Mouse (Mus musculus): Measurements from ENCODE around the gene Gm16181. TPM values are rescaled to one million over a fixed set of nuclear protein-coding genes. Genes with fewer than 3 reads are reported as not detected.

Gm16181 gene
- total RNA-seq, 2 experiments from 2014 or later = not detected

DNA sequence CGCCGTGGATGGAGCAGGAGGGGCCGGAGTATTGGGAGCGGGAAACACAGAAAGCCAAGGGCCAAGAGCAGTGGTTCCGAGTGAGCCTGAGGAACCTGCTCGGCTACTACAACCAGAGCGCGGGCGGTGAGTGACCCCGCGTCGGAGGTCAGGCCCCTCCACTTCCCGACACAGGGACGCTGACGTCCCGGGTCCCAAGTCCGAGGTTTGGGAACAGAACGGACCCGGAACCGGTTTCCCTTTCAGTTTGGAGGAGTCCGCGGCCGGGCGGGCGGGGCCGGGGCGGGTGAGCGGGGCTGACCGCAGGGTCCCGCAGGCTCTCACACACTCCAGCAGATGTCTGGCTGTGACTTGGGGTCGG is 42.9 kb downstream of the Gm16181 start:
- DNase-seq (ENCODE audit: low spot score in 2 of 2) = no peak

DNA sequence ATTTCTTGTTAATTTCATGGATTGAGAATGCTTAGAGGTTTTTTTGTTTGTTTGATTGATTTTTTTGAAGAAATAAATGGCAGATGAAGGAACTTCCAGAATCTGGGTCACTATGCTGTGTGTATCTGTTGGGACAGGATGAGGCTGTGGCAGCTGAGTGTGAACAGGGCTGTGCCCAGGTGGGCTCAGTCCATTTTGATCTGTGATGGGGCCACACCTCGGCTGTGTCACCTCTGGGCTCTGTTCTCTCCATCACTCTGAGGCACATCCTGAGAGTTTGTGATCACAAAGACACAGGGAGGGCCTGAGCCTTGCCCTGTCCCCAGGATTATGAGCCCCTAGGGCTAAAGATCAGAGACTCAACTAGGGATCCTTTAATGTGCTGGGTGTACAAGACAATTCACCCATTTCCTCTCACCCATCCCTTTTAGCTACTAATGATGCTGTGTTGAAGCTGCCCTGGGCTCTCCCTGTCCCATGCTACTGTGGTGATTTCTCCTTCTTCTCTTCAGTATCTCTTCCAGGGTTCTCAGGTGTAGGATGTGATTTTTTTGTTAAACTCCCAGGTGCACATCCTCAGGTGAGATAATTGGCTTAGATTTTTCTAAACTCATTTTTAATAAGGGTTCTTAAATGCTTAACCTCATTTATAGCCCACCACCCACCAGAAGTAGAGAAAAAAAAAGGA is 46.9 kb downstream of the Gm16181 start:
- no peak for DNase-seq (ENCODE audit: low spot score in 2 of 2)

- DNase-seq (ENCODE audit: low spot score in 2 of 2) = no peak
Measured at GRCm38 (mm10) chr17:35269653-35270347, 49.2 kb downstream of the Gm16181 start.

DNA sequence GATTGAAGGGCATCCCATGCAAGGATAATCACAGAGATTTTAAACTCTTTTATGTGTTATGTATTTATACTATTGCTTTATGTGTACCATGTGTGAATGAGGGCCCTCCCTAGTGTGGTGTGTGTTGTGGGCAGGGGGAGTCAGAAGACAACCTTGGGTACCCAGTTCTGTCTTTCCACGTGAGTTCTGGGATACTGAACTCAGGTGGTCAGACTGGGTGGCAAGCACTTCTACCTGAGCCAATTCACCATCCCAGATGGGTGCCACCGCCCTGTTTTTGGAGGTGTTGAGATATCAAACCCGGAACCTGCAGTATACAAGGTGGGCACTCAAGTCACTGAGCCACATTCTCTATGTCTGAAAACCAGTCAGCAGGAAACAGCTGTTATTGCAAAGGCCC is 51.6 kb downstream of the Gm16181 start:
- no peak for DNase-seq (ENCODE audit: low spot score in 2 of 2)

Small RNA genes within 50 kb of the gene (microRNA-seq; reads per million reads assigned to microRNA genes)
- 0 reads per million in 2 experiments for gene Mir6973a
- gene Mir6974 = 0.21 to 0.25 reads per million in 2 experiments
- gene Mir6975 = 0.63 to 0.99 reads per million in 2 experiments
- gene Mir8094 = 0 reads per million in 2 experiments

Other genes with a start within 250 kb of the Gm16181 start
- 10 to 100 TPM; 22.1 to 23.4 TPM for gene Hspa1a, start 248.7 kb upstream of the Gm16181 start, total RNA-seq (2021)
- gene Hspa1l, start 248.1 kb upstream of the Gm16181 start, total RNA-seq (2021) = under 1 TPM; 0.44 to 0.61 TPM
- gene Lsm2, start 239.0 kb upstream of the Gm16181 start, total RNA-seq (2021) = 10 to 100 TPM; 13.9 to 15.5 TPM
- 10 to 100 TPM; 39.6 to 44.0 TPM for gene Vars, start 219.8 kb upstream of the Gm16181 start, total RNA-seq (2021)
- gene Vwa7, start 204.3 kb upstream of the Gm16181 start, total RNA-seq (2021) = under 1 TPM; 0.61 to 0.77 TPM
- gene Sapcd1, start 192.8 kb upstream of the Gm16181 start, total RNA-seq (2021) = not detected
- under 1 TPM; 0.65 to 0.68 TPM for gene Msh5, start 174.1 kb upstream of the Gm16181 start, total RNA-seq (2021)
- 10 to 100 TPM in 1 of 2 experiments, 1 to 10 TPM in 1; 9.1 to 10.2 TPM for gene Clic1, start 170.9 kb upstream of the Gm16181 start, total RNA-seq (2021)
- 10 to 100 TPM in 1 of 2 experiments, 1 to 10 TPM in 1; 9.9 to 11.6 TPM for gene Ddah2, start 161.8 kb upstream of the Gm16181 start, total RNA-seq (2021)
- not detected for gene Ly6g6c, start 155.4 kb upstream of the Gm16181 start, total RNA-seq (2021)
- not detected for gene Mpig6b, start 154.7 kb upstream of the Gm16181 start, total RNA-seq (2021)
- 1 to 10 TPM; 2.3 to 6.2 TPM for gene Ly6g6e, start 143.9 kb upstream of the Gm16181 start, total RNA-seq (2021)
- 1 to 10 TPM in 1 of 2 experiments, under 1 TPM in 1; 0.70 to 1.0 TPM for gene Ly6g6d, start 142.8 kb upstream of the Gm16181 start, total RNA-seq (2021)
- gene Ly6g6f, start 135.2 kb upstream of the Gm16181 start, total RNA-seq (2021) = under 1 TPM; 0.33 to 0.40 TPM
- 100 to 1,000 TPM; 115 to 120 TPM for gene Abhd16a, start 131.6 kb upstream of the Gm16181 start, total RNA-seq (2021)
- gene Ly6g5c, start 112.6 kb upstream of the Gm16181 start, total RNA-seq (2021) = not detected
- gene Ly6g5b, start 105.4 kb upstream of the Gm16181 start, total RNA-seq (2021) = under 1 TPM; 0.28 to 0.72 TPM
- gene Gpank1, start 99.4 kb upstream of the Gm16181 start, total RNA-seq (2021) = 10 to 100 TPM; 15.9 to 16.4 TPM
- 100 to 1,000 TPM; 192 to 198 TPM for gene Csnk2b, start 98.8 kb upstream of the Gm16181 start, total RNA-seq (2021)
- gene D17H6S53E, start 94.5 kb upstream of the Gm16181 start, total RNA-seq (2021) = 10 to 100 TPM; 31.5 to 32.2 TPM
- gene Apom, start 88.8 kb upstream of the Gm16181 start, total RNA-seq (2021) = not detected
- 100 to 1,000 TPM; 294 to 308 TPM for gene Bag6, start 85.7 kb upstream of the Gm16181 start, total RNA-seq (2021)
- 100 to 1,000 TPM; 270 to 288 TPM for gene Prrc2a, start 55.9 kb upstream of the Gm16181 start, total RNA-seq (2021)
- gene Aif1, start 44.8 kb upstream of the Gm16181 start, total RNA-seq (2021) = 10 to 100 TPM in 1 of 2 experiments, 1 to 10 TPM in 1; 8.6 to 11.6 TPM
- 1 to 10 TPM; 6.0 to 6.9 TPM for gene Lst1, start 32.4 kb upstream of the Gm16181 start, total RNA-seq (2021)
- gene Ltb, start 26.4 kb upstream of the Gm16181 start, total RNA-seq (2021) = under 1 TPM; 0.79 to 0.80 TPM
- not detected for gene Tnf, start 18.8 kb upstream of the Gm16181 start, total RNA-seq (2021)
- gene Lta, start 15.5 kb upstream of the Gm16181 start, total RNA-seq (2021) = under 1 TPM; 0.23 to 0.60 TPM
- 100 to 1,000 TPM; 587 to 598 TPM for gene Atp6v1g2, start 12.8 kb downstream of the Gm16181 start, total RNA-seq (2021)
- 10 to 100 TPM; 11.6 to 14.9 TPM for gene Nfkbil1, start 15.0 kb downstream of the Gm16181 start, total RNA-seq (2021)
- gene Ddx39b, start 20.9 kb downstream of the Gm16181 start, total RNA-seq (2021) = 100 to 1,000 TPM; 201 to 213 TPM
- gene H2-D1, start 41.9 kb downstream of the Gm16181 start, total RNA-seq (2021) = 10 to 100 TPM; 26.2 to 33.1 TPM
- gene H2-Q1, start 99.6 kb downstream of the Gm16181 start, total RNA-seq (2021) = 1 to 10 TPM in 1 of 2 experiments, under 1 TPM in 1; 0.79 to 1.2 TPM
- gene H2-Q2, start 121.4 kb downstream of the Gm16181 start, total RNA-seq (2021) = under 1 TPM; 0.44 to 0.82 TPM
- gene H2-Q4, start 158.8 kb downstream of the Gm16181 start, total RNA-seq (2021) = 1 to 10 TPM; 2.9 to 4.1 TPM
- gene H2-Q6, start 204.0 kb downstream of the Gm16181 start, total RNA-seq (2021) = 1 to 10 TPM in 1 of 2 experiments, under 1 TPM in 1; 0.96 to 1.4 TPM
- 1 to 10 TPM in 1 of 2 experiments, under 1 TPM in 1; 0.53 to 1.4 TPM for gene H2-Q7, start 218.3 kb downstream of the Gm16181 start, total RNA-seq (2021)
- under 1 TPM; 0.33 to 0.46 TPM for gene H2-Q10, start 249.3 kb downstream of the Gm16181 start, total RNA-seq (2021)